ENCODE assay signal across 20 mouse cellular contexts in the genomic region with DNA sequence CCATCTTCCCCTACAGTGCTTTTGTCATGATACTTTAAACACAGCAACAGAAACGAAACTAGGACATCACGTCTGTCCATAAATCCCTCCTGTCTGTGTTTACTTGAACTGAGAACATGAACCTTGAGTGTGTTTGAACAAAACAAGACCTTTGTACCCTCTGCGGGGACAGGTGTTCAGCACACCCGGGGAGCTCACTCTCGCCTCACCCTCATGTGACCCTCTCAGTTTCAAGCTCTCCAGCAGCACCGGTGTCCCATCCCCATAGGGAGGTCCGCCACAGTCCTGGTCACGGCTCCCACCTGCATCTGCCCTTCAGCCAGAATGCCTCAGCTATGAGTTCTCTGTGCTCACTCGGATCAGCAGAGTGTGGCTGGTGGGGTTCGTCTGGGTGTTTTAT. TPM values are rescaled to one million over a fixed set of nuclear protein-coding genes. Genes with fewer than 3 reads are reported as not detected.
A peak's percentile ranks its signal among the peaks of the same experiment; 100 is the strongest.
DNase-seq lines count a peak whose midpoint lies in the region; ATAC-seq and TF ChIP-seq lines count a peak whose summit lies in the region.
"Had no signal": no experiment of that assay in that cellular context is flagged by ENCODE, and none has a peak within 500 bp of the region (broad histone marks: within the 10 kb centered on the region; RNA-seq: fewer than 3 reads in every experiment).

No protein-coding gene starts in this region.

- H3K9me3 ChIP-seq in liver, embryonic 16.5 days (replicated peaks; ENCODE audit: control insufficient read depth, low read length), result no peaks in the 10 kb centered on the region
- no peaks in the 10 kb centered on the region for H3K9me3 ChIP-seq in liver, postnatal 0 days (ENCODE audit: low read length)
- no peaks in the 10 kb centered on the region for H3K9me3 ChIP-seq in forebrain, postnatal 0 days (ENCODE audit: low read length)
- H3K9me3 ChIP-seq: embryonic facial prominence, embryonic 12.5 days; heart, embryonic 12.5 days; hindbrain, embryonic 12.5 days; limb, embryonic 15.5 days; midbrain, embryonic 13.5 days had no signal

- no peak for DNase-seq in liver
- peak; percentile 87 for DNase-seq in kidney, adult 9 months
- peak; percentile 40 for DNase-seq in liver, postnatal 0 days
- DNase-seq in testis, postnatal 10 days (ENCODE audit: low spot score), result no peak
- DNase-seq in forebrain, postnatal 0 days, result no peak
- no peak for DNase-seq in natural killer cell, adult 2 months (ENCODE audit: low spot score in 2 of 2)
- DNase-seq: adrenal gland, adult 8-10 months; cerebellum, adult 9-10 months; heart, postnatal 14 days; thymus, postnatal 25 days had no signal

- no peak overlapping the region for H3K9ac ChIP-seq in liver, embryonic 16.5 days (ENCODE audit: low read depth, low read length)
- H3K9ac ChIP-seq in liver, postnatal 0 days (replicated peaks), result no peak overlapping the region
- no peak overlapping the region for H3K9ac ChIP-seq in forebrain, postnatal 0 days
- H3K9ac ChIP-seq: embryonic facial prominence, embryonic 12.5 days; heart, embryonic 12.5 days; hindbrain, embryonic 12.5 days; limb, embryonic 15.5 days; midbrain, embryonic 13.5 days had no signal

- peak overlapping the region; percentile 59 for H3K27ac ChIP-seq in liver, embryonic 16.5 days (ENCODE audit: low read length)
- H3K27ac ChIP-seq in liver, postnatal 0 days (ENCODE audit: low read depth), result peak overlapping the region; percentile 89
- H3K27ac ChIP-seq in forebrain, postnatal 0 days (ENCODE audit: low read depth, low read length), result no peak overlapping the region
- H3K27ac ChIP-seq: embryonic facial prominence, embryonic 12.5 days; hindbrain, embryonic 12.5 days; limb, embryonic 15.5 days; midbrain, embryonic 13.5 days had no signal

- ATAC-seq in liver, embryonic 16.5 days (ENCODE audit: low read depth), result peak; percentile 70
- ATAC-seq in liver, postnatal 0 days, result peak; percentile 87
- no peak for ATAC-seq in forebrain, postnatal 0 days
- ATAC-seq: forebrain, embryonic 14.5 days; inflammation-experienced regulatory T-cells, adult 6 months; midbrain, embryonic 13.5 days had no signal

- peaks cover 13% of the 10 kb centered on the region for H3K4me1 ChIP-seq in liver, embryonic 16.5 days (ENCODE audit: control insufficient read depth, low read depth, low read length)
- no peaks in the 10 kb centered on the region for H3K4me1 ChIP-seq in liver, postnatal 0 days (ENCODE audit: insufficient read depth)
- H3K4me1 ChIP-seq in forebrain, postnatal 0 days (ENCODE audit: insufficient read depth), result no peaks in the 10 kb centered on the region
- H3K4me1 ChIP-seq: embryonic facial prominence, embryonic 12.5 days; hindbrain, embryonic 12.5 days; limb, embryonic 15.5 days; midbrain, embryonic 13.5 days had no signal

- H3K27me3 ChIP-seq in liver, embryonic 16.5 days (ENCODE audit: control insufficient read depth, insufficient read depth, low read depth, low read length), result no peaks in the 10 kb centered on the region
- H3K27me3 ChIP-seq in liver, postnatal 0 days (ENCODE audit: insufficient read depth, low read length), result no peaks in the 10 kb centered on the region
- no peaks in the 10 kb centered on the region for H3K27me3 ChIP-seq in forebrain, postnatal 0 days (ENCODE audit: insufficient read depth, low read length)
- H3K27me3 ChIP-seq: embryonic facial prominence, embryonic 12.5 days; heart, embryonic 12.5 days; hindbrain, embryonic 12.5 days; limb, embryonic 15.5 days; midbrain, embryonic 13.5 days had no signal

- no peak overlapping the region for H3K4me3 ChIP-seq in liver, embryonic 16.5 days (ENCODE audit: low read depth, low read length)
- H3K4me3 ChIP-seq in liver, postnatal 0 days (ENCODE audit: low read depth, low read length), result no peak overlapping the region
- H3K4me3 ChIP-seq in forebrain, postnatal 0 days (ENCODE audit: low read depth, low read length), result no peak overlapping the region
- H3K4me3 ChIP-seq: embryonic facial prominence, embryonic 12.5 days; erythroblast, embryonic 14.5 days; heart, embryonic 12.5 days; hindbrain, embryonic 12.5 days; limb, embryonic 15.5 days; midbrain, embryonic 13.5 days had no signal

- TF ChIP-seq CTCF in liver, postnatal 0 days (IDR thresholded peaks at IDR 0.05; ENCODE audit: low read depth), result no peak
- no peak for TF ChIP-seq CTCF in forebrain, postnatal 0 days (IDR thresholded peaks at IDR 0.05; ENCODE audit: low read depth)

- H3K4me2 ChIP-seq in liver, embryonic 16.5 days (ENCODE audit: low read depth, low read length), result no peak overlapping the region
- H3K4me2 ChIP-seq in liver, postnatal 0 days (ENCODE audit: low read depth, low read length), result no peak overlapping the region
- no peak overlapping the region for H3K4me2 ChIP-seq in forebrain, postnatal 0 days (ENCODE audit: low read depth)
- H3K4me2 ChIP-seq: embryonic facial prominence, embryonic 12.5 days; heart, embryonic 12.5 days; hindbrain, embryonic 12.5 days; limb, embryonic 15.5 days; midbrain, embryonic 13.5 days had no signal

- no peaks in the 10 kb centered on the region for H3K36me3 ChIP-seq in liver, embryonic 16.5 days (ENCODE audit: control insufficient read depth, insufficient read depth)
- H3K36me3 ChIP-seq in liver, postnatal 0 days (replicated peaks; ENCODE audit: insufficient read depth, low read length), result no peaks in the 10 kb centered on the region
- H3K36me3 ChIP-seq in forebrain, postnatal 0 days (ENCODE audit: insufficient read depth), result no peaks in the 10 kb centered on the region
- H3K36me3 ChIP-seq: embryonic facial prominence, embryonic 12.5 days; heart, embryonic 12.5 days; hindbrain, embryonic 12.5 days; limb, embryonic 15.5 days; midbrain, embryonic 13.5 days had no signal

- TF ChIP-seq EP300 in liver, postnatal 0 days (IDR thresholded peaks at IDR 0.05; ENCODE audit: low read depth), result no peak

- 59% methylated on average over 10 of the region's 10 CpGs for WGBS in liver, embryonic 16.5 days (ENCODE audit: insufficient replicate concordance)
- WGBS in liver, postnatal 0 days (ENCODE audit: insufficient replicate concordance), result 68% methylated on average over 10 of the region's 10 CpGs
- 93% methylated on average over 10 of the region's 10 CpGs for WGBS in forebrain, postnatal 0 days

RNA-seq across cellular contexts. Expression of gene Papola, which starts 30.7 kb away (rescaled TPM):
- 81.6 and 88.3 TPM in 2 replicates for polyA plus RNA-seq in liver, embryonic 16.5 days (2015; fragmentation: Nextera tagmentation; extraction: Ambion mirVana)
- 66.7 and 70.7 TPM in 2 replicates for polyA plus RNA-seq in liver, postnatal 0 days (2015; fragmentation: Nextera tagmentation; extraction: Ambion mirVana)
- 96.8 and 110 TPM in 2 replicates for total RNA-seq in forebrain, postnatal 0 days (2014; rRNA removed)
- 117 and 131 TPM in 2 replicates for polyA plus RNA-seq in forebrain, postnatal 0 days (2015; fragmentation: Nextera tagmentation; extraction: Ambion mirVana)

RNA-seq across cellular contexts. Expression of gene Ak7, which starts 48.0 kb away (rescaled TPM):
- 0.09 and 0.34 TPM in 2 replicates for polyA plus RNA-seq in liver, embryonic 16.5 days (2015; fragmentation: Nextera tagmentation; extraction: Ambion mirVana)
- 0.18 and 0.21 TPM in 2 replicates for polyA plus RNA-seq in liver, postnatal 0 days (2015; fragmentation: Nextera tagmentation; extraction: Ambion mirVana)
- total RNA-seq in forebrain, postnatal 0 days (2014; rRNA removed), result 2.2 and 3.4 TPM in 2 replicates
- polyA plus RNA-seq in forebrain, postnatal 0 days (2015; fragmentation: Nextera tagmentation; extraction: Ambion mirVana), result 0.83 and 1.9 TPM in 2 replicates
- total RNA-seq: megakaryocyte progenitor cell, adult 5-6 weeks had no signal
- polyA plus RNA-seq: erythroblast, embryonic 14.5 days had no signal

Comparison
In these comparisons a context has a peak if more than half of its experiments do, and no peak if none do; other contexts are left out.
1. DNase-seq: peak in kidney, adult 9 months (single experiment) and liver, postnatal 0 days (single experiment); none in liver (single experiment), testis, postnatal 10 days (single experiment), forebrain, postnatal 0 days (single experiment) and natural killer cell, adult 2 months (0 of 2).